Mouse (Mus musculus): ENCODE measurements around the gene Sema6d. TPM values are rescaled to one million over a fixed set of nuclear protein-coding genes. Genes with fewer than 3 reads are reported as not detected.

Gene Sema6d
- total RNA-seq, 2 experiments from 2014 or later, result 44.5 to 49.2 TPM

DNA sequence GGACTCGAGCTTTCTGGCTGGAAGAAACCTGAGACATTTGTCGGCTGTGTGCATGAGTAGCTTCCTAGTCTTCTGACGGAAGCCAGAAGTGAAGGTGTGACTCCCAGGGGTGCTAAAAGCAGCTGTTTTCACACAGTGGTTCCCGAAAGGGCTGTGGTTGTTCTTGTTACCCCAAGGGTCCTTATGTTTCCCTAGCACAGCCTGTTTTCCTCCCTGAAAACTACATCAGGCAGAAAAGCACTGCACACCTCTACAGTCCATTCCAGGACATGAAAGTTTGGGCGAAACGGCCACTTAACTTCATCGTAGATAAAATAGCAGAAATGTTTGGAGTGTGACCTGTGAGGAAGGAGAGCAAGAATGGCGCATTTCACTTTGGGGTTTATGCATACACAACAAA lies 346.9 kb downstream of the Sema6d start:
- intact Hi-C loops (cut with DNase I), result no loop called here
- no peak for DNase-seq (ENCODE audit: low spot score in 2 of 2)

DNA sequence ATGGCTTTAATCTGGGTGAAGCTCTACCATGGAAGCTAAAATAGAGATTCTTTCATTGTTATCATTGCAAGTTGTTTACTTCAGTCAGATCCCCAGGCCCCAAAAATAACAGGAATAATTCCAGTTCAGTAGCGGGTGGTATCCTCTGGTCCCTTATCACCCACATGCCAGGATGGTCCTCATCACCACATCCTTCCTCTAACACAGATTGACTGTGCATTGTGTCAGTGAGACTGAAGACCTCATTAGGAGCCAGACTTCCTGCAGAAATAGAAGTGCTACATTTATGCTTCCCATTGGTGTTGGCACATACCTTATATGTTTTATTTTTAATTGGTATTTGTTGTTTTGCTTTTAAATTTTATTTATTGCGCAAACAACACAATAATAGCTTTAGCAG lies 354.4 kb downstream of the Sema6d start:
- intact Hi-C loops (cut with DNase I), result no loop called here
- DNase-seq (ENCODE audit: low spot score in 2 of 2), result no peak

DNA sequence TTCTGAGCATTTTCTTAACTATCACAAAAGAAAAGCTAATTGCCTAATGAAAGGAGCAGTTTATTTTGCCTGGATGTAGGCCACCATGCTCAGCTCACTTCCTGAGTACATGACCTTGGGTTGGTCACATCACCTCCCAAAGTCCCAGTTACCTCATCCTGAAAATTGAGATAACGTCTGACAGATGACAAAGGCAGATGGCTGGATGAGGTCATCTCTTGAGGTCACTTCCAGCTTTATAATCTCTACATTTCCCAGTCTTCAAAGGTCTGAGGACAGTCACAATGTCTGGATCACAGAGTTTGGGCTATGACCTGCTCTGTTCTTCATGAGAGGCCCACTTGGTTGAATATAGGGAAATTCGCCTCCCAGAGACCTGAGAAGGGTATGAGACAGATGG lies 366.1 kb downstream of the Sema6d start:
- intact Hi-C loops (cut with DNase I), result no loop called here
- DNase-seq (ENCODE audit: low spot score in 2 of 2), result no peak

DNA sequence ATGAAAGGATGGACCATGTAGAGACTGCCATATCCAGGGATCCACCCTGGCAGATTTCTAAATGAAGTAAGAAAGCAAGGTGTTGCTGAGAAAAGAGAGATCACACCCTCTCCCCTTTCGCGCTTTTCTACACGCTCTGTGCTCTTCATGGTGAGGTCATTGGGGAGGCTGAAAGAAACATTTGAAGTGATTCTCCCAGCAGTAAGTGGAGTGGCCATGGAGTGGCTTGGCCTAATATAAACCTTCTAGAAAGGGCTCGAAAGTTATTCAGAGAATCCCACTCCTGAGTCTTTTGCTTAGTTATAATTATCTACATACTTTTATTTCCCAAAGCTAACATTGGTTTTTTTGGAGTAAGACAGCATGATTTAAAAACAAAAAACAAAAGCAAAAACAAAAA lies 367.2 kb downstream of the Sema6d start:
- intact Hi-C loops (cut with DNase I), result no loop called here
- no peak for DNase-seq (ENCODE audit: low spot score in 2 of 2)

DNA sequence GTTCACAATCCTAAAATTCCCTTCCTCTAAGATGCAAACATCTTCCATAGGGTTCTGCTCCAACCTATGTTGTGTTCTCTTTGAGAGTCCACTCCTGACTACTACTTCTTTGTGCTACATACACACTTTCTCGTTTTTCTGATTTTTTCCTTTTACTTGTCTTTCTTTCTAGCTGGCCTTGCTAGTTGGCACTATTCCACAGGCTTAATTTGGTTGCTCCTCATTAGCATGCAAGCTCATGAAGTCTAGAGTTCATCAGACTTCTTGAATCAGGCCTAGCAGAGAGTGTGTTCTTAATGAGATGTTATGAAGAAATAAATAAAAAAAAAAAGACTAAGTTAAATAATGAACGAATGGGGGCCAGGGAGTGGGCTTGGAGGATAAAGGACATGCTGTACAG lies 368.3 kb downstream of the Sema6d start:
- intact Hi-C loops (cut with DNase I), result no loop called here
- DNase-seq (ENCODE audit: low spot score in 2 of 2), result peak in 1 of 2 experiments; percentile 27

DNA sequence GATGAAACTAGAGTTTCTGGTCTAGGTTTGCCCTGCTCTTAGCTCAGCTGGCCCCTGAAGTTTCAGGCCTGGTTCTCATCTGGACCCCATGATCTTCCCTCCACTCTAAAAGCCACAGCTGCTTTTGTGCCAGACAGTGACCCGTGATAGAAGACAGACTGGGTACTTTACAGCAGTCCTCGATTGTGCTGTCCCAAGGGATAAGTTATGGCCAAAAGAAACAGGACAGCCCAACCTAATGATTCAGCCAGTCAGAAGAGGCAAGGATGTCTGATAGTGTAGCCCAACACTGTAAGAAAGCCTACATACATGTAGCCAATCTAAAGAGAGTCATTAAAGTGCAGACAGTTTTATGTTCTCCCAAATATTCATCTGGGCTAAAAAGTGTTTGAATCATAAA lies 371.2 kb downstream of the Sema6d start:
- intact Hi-C loops (cut with DNase I), result no loop called here
- DNase-seq (ENCODE audit: low spot score in 2 of 2), result no peak

DNA sequence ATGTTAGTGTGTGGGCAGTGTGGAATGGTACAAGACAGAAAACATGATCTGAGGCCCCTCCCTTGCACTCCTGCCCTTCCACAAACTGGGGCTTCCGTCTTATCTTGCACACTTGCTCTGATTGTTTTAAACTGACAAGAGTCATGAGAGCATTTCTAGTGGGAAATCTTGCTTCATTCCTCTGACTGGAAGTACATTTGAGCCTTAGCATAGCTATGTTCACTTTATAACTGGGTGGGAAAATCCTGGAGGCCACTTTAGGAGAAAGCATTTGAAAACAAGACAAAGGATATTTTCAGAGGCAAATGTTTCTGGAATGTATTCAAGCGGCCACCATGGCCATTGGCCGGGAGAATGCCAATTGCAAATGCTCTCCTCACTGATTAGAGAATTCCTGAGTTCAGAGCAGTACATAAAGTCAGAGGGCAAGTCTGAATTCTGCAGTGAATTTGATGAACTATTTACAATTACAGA lies 371.6 kb downstream of the Sema6d start:
- no peak for DNase-seq (ENCODE audit: low spot score in 2 of 2)
- intact Hi-C loops (cut with DNase I), result no loop called here

DNA sequence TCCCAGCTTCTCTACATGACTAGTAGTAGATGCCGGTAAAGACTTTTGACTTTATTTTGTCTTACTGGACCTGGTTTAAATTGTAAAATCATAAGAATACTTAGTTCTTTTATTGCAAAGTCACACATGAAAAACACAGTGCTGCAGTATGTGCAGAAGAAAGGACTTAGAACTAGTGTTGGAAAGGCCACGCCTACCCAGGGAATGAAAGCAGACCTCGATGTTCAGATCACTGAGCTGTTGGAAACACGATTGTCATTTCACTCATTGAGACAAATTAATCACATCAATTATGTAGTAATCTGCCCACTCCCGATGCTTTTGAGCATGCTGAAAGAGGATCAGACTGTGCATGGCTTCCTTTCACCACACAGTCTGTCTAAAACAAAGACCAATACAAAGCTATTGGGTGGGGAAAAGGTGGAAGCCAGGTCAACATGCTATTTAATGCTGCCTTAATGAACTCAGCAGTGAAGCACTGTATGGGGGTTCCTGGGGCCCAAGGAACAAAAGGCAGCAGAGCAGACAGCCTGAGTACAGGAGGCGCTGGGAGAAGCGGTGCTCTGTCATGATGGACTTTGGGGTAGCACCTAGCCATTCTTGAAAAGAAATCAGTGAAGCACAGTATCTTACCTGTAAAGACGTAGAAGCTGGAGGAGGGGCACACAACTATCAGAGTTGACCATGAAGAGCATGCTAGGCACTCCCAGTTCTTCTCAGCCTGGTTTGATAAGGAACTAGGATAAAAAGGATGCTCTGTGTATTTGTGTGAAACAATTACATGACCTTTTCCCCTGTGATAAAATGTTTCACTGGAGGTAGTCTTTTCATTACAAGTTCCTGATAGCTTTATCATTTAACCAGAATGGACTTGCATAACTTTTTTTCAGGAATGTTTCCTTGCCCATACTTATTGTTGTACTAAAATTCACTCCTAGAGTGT lies 375.5 kb downstream of the Sema6d start:
- no peak for DNase-seq (ENCODE audit: low spot score in 2 of 2)
- intact Hi-C loops (cut with DNase I), result no loop called here

DNA sequence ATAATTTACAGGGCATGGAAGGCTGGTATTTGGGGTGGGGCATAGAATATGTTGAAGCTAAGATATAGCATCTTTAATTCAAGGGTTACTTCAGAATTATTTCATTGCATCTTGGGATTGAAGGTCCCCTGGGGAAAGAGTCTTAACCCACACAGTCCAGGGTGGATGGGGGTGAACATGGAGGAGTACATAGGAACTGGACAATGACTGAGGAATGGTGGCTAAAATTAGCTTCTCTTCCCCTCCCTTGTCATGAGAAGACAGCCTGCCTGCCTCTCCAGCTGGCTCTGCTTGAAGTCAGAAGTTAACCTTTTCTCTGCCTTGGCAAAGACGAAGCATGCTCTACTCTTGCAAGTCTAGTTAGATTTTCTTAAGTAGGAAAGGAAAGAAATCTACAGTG lies 377.7 kb downstream of the Sema6d start:
- intact Hi-C loops (cut with DNase I), result no loop called here
- no peak for DNase-seq (ENCODE audit: low spot score in 2 of 2)

DNA sequence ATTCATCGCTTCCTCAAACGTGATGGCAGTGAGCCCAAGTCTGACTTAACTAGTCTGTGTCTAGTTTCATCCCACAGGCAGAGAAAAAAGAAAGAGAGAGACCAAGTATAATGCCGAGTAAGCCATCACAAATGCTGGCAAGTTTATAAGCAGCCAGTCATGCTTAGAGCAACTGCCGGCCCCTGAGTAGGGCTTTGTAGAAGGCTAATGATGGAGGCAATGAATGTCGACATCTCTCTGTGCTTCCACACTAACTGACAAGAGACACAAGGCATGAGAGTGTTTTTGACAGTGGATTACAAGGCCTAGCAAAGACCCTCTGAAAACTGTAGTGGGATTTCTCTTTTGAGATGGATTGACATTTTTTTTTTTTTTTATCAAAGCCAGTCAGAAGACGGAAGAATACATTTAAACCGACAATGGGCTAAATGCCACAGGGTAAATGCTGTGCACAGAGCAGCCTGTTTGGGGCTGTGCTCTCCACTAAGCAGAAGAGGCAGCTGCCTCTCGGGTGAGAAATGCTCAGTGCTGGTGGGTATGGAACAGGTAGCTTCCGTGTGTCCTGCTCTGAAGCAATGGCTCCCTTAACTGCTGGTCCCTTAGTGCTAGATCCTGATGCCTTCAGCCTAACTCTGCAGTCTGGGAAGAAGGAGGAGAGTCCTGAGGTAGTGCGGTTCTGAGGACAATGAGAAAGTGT lies 380.7 kb downstream of the Sema6d start:
- intact Hi-C loops (cut with DNase I), result no loop called here
- DNase-seq (ENCODE audit: low spot score in 2 of 2), result no peak

DNA sequence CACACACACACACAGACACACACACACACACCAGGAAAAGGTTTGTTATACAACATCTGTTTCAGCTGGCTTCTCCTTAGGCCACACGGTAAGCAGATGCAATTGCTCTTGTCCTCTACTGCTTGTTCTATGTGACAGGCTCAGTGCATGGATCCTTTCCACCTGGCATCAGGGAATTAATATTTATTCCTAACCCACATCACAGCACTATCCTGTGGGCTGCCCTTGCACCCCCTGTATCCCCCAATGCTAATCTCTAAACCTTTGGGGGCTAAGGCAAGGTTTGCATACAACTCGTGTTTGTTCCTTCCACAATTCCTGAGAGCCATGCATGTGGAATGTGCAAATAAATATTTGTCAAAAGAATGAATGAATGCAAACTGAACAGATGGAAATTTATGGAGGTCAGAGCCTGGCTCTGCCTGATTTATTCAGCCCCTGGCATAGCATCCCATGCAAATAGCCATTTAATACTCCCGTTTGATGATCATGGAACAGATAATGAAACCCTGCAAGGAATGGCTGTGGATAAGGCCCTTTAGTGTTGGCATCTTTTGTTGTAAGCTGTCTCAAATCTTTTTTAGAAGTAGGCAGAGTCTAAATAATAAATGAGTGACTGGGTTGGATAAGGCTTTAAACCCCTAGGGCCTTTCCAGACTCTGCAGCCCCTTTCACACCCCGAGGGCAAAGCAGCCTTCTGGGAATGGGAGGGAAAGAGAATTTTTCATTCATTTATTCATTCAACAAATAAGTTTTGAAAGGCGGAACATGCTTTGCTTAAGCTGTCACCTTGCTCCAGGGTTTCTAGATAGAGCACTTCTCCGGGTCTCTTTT lies 383.1 kb downstream of the Sema6d start:
- intact Hi-C loops (cut with DNase I), result no loop called here
- DNase-seq (ENCODE audit: low spot score in 2 of 2), result no peak

DNA sequence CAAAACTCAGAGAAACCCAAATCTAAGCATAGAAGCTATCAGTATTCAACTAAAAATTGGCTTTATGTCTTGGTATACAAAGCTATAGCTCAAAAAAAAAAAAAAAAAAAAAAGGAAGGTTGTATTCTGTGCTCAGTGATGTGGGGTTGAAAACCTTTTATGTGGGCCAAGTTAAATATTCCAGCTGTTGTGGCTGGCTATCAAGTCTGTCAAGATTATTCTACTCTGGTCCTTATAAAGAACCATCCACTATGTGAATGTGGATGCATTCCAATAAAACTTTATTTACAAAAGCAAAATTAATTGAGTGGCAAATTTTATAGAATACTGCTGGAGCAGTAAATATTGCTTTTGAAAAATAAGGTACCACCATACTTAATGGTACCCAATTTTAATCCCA lies 388.1 kb downstream of the Sema6d start:
- intact Hi-C loops (cut with DNase I), result no loop called here

DNA sequence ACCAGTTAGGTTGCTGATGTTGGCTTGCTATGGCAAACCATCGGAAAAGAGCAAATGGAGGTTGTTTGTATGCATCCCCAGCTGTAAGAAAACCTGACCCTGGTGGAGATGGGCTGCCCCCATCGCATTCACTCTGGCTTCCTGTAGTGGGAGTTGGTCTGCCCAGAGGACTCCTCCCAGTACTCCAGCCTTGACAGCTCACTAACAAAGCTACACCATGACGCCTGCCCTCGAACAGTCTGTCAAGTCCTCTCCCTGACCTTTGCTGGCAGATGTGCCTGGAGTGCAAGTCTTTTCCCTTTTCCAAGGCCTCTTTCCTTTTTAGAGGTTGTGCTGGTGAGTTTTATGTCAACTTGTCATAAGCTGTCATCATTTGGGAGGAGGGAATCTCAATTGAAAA lies 388.8 kb downstream of the Sema6d start:
- intact Hi-C loops (cut with DNase I), result no loop called here
- no peak for DNase-seq (ENCODE audit: low spot score in 2 of 2)

More for the DNA sequence above, 388.1 kb downstream of the Sema6d start:
- DNase-seq (ENCODE audit: low spot score in 2 of 2), result no peak

DNA sequence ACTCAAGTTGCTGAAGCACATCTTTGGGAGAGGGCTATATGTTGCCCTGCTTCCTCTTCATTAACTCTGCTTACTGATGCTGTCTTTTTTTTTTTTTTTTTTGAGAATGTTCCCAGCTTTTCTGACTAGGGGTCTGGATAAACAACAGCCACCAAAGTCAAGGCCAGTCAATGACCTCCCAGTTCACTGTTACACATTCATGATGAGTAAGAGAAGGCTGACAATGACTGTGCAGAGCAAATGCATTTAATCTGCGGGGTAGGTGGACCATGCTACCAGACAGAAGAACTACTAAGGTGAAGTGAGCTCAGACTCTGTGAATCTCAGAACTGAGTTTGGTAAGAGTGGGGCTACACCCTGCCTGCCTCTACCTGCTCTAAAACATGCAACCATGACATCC lies 396.0 kb downstream of the Sema6d start:
- intact Hi-C loops (cut with DNase I), result no loop called here
- no peak for DNase-seq (ENCODE audit: low spot score in 2 of 2)

DNA sequence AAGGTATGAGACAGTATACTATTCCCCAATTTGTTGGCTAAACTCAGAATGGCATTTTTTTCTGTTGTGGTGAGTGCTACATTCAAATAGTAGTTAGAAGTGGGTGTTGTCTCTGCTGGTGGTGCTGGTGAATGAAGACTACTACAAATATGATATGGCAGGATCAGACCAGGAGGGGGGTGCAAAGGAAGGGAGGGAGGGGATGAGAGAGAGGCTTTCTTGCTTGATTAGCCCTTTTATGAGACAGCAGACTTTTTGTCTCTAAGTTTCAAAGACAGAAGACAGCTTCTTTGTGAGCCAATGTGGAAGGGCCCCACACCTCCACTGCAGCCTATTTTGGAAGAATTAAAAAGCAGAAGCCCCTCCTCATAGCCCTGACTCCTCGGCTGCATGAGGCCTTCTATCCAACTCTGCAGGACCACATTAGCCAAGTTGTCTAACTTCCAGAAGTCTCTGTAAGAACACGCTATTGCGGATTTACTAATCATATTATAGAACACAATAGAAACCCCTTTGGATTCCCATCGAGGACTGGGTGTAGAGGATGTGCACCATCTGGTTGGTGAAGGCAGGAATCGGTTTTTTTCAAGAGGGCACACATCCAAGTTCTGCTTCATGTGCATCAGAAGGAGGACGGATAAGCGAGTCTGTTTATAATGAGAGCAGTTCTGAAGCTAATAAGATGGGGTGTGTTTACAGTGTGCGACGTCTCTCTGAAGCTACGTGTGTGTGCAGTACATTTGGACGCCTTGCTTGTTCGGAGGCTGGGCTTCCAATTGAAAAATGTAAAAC lies 400.4 kb downstream of the Sema6d start:
- intact Hi-C loops (cut with DNase I), result no loop called here
- DNase-seq (ENCODE audit: low spot score in 2 of 2), result peak; percentile 34 to 42

DNA sequence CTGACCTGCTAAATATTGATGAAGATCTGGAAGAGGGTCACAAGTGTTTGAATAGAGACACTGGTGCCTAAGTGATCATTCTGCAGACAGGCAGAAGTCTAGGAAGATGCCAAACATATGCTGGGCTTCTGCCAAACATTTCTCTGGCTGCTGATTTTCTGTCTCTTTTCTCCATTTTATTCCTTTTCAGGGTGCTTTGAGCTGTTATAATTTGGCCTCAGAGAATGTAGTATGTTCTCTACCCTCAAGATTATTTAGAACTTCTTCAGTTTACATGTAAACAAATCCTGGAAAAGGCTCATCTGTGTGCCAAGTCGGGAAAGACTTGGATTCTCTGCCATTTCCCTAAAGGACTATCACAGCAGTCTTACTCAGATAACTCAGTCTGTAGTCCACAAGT lies 406.0 kb downstream of the Sema6d start:
- intact Hi-C loops (cut with DNase I), result no loop called here
- DNase-seq (ENCODE audit: low spot score in 2 of 2), result no peak

DNA sequence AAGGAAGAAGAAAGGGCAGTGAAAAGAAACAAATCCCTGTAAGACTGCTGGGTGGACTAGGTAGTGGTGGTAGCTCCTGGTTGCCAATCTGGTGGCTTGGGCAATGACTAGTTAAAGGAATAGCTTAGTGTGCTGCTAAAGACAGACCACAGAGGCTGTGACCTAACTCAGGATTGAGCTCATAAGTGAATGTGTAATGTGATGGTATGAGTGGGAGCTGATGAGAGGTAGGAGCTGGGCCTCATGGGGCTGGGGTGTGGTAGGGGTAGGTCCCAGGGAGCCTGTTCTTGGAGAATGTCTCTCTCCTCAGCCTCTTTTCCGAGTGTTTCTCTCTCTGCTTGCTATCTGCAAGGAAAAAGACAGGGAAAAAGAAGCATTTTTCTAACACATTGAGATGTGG lies 409.9 kb downstream of the Sema6d start:
- DNase-seq (ENCODE audit: low spot score in 2 of 2), result no peak
- intact Hi-C loops (cut with DNase I), result no loop called here

DNA sequence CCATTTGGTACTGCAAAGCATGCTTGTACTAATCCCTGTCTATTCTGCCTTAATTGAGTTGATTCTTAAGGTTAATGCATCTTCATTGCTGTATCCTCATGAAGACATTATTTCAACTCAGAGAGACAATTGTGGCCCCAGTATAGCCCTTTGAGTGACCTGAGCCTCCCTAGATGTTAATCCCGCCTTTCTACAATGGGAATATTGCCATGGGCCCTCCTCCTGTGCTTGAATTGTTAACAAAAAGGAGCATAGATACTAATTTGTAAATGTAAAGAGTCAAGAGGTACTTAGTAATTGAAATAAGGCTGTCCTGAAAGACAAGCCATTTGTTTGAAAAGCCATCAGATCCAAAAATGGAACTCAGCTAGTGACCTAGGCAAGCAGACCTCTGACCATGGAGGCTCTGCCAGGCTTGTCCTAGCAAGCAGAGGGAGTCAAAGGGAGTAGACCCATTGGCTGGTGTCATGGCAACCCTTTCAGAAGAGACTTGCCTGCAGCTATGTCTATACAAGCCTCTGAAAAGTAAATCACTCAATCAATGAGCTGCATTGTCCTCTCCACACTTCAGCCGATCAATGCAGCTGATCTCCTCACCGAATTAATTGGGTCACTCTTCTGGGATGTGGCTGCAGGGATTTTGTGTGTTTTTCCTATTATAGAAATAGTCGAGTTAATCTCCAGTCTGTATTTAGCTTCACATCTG lies 416.2 kb downstream of the Sema6d start:
- DNase-seq (ENCODE audit: low spot score in 2 of 2), result no peak
- intact Hi-C loops (cut with DNase I), result no loop called here

DNA sequence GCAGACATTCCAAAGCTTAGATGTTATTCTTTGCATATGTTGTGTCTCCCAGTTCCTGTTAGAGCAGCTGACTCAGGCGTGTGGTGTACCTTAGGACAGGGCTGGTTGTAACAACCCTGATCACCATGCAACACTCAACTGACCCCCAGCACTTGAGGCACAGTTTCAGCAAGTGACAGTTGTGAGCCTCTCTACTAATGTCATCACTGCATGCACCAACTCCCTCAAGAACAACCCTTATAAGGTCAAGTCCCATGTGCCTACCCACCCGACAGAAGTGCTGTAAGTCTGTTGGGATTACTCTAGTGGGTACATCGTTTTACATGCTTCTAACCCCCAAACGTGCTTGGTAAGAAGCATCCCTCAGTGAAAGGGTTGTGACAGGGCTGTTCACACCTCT lies 418.0 kb downstream of the Sema6d start:
- no peak for DNase-seq (ENCODE audit: low spot score in 2 of 2)
- intact Hi-C loops (cut with DNase I), result no loop called here
